Mouse (Mus musculus): Measurements from ENCODE around the gene Mospd3. TPM values are rescaled to one million over a fixed set of nuclear protein-coding genes. Genes with fewer than 3 reads are reported as not detected.

The Mospd3 gene
- polyA plus RNA-seq, 1 experiment from 2014 or later: 16.4 TPM

DNA sequence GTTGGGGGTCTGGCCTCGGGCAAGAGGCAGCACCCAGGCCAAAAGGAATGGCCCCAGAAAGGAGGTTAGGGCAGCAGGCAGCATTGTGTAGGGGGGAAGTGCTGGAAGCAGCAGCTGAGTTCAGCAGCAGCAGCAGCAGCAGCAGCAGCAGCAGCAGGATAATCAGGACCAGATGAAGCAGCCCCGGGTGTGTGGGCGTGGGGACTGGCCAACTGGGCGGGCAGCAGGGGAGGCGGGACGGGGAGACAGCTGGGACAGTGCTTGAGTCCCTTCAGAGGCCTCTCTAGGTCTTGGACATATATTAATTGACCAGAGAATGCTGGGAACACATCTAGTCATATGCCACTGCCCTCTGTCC lies 10.4 kb upstream of the Mospd3 start:
- 3% methylated on average over 6 of the region's 6 CpGs for WGBS
- Histone ChIP-seq H3K9me3 (replicated peaks) (no peaks in the 10 kb centered on the region), H3K27me3 (ENCODE audit: low read depth, poor library complexity, severe bottlenecking) (no peaks in the 10 kb centered on the region), H3K4me3 (peak overlapping the region; percentile 55), H3K27ac (peak overlapping the region; percentile 96), H3K4me1 (peaks cover 69% of the 10 kb centered on the region), H3K36me3 (peaks cover 26% of the 10 kb centered on the region)
- peak; percentile 94 for DNase-seq (ENCODE audit: low spot score)

DNA sequence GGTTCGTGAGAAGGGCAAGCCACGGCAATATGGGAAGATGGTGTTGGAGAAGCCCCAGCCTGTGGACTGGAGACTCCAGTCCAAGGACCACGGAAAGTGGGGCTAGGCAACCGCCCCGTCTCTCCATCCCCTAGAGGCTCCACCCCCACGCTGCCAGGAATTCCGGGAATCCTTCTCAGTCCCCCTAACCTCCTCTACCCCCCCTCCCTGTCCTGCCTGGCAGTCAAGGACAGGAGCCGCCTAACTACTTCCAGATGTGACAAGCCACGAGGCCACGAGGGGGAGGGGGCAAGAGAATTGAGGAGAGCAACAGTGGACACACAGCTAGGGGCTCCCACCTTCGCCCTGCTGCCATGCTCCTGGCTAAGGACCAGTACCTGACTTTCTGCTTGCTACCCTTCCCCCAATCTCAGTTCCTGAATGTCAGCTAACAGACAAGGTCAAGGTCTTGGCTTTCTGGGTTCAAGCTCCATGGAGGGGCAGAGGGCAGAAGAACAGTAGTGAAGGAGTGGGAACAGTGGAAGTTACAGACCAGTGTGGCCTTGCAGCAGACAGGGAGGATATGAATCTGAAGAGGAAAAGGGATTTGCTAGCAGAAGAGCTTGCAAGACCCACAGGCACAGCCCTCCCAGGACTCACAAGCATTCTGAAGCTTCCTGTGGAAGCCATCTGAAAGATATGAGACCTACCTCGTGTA lies 9.8 kb upstream of the Mospd3 start:
- Histone ChIP-seq H3K9me3 (replicated peaks) (no peaks in the 10 kb centered on the region), H3K36me3 (peaks cover 31% of the 10 kb centered on the region), H3K4me1 (peaks cover 69% of the 10 kb centered on the region), H3K27me3 (ENCODE audit: low read depth, poor library complexity, severe bottlenecking) (no peaks in the 10 kb centered on the region), H3K27ac (peak overlapping the region; percentile 96), H3K4me3 (peak overlapping the region; percentile 55)
- WGBS: 2% methylated on average over 12 of the region's 12 CpGs
- DNase-seq (ENCODE audit: low spot score): peak; percentile 96

DNA sequence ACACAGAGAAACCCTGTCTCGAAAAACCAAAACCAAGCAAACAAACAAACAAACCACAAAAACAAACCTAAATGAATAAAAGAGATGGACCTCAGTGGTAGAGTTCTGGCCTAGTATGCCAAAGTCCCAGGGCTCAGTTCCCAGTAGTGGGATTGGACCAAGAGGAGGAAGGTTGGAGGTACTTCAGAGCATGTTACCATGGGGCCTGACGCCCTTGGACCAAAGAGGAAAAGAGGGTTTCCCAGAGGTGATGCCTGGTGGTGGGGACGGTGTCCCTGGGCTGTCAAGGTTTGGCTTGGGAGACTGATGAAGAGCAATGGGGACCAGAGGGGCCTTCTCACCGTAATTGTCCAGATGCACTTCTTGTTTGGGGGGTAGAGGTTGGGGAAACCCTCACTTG lies 9.2 kb upstream of the Mospd3 start:
- H3K4me1 ChIP-seq: peaks cover 69% of the 10 kb centered on the region
- WGBS: 37% methylated on average over 4 of the region's 4 CpGs

DNA sequence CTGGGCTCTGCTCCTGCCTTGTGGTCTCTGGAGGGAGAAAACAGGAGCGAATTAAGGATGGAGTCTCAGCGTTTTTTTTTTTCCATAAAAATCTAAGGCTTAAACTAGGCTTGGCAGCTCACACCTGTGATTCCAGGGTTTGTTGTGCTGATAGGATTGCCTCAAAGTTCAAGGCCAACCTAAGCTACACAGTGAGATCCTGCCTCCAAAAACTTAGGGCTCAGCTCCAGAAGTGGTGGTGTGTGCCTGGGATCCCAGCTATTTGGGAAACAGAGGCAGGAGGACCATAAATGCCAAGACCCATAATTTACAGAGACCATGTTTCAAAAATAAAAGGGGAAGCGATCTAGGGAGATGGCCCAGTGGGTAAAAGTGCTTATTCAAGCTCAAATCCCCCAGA lies 8.4 kb upstream of the Mospd3 start:
- Histone ChIP-seq H3K4me3 (peak overlapping the region; percentile 55), H3K36me3 (peaks cover 45% of the 10 kb centered on the region), H3K9me3 (replicated peaks) (no peaks in the 10 kb centered on the region), H3K27me3 (ENCODE audit: low read depth, poor library complexity, severe bottlenecking) (no peaks in the 10 kb centered on the region), H3K4me1 (peaks cover 69% of the 10 kb centered on the region), H3K27ac (peak overlapping the region; percentile 96)
- 50% methylated on average over 3 of the region's 3 CpGs for WGBS
- no peak for DNase-seq (ENCODE audit: low spot score)

More for the DNA sequence above, 9.2 kb upstream of the Mospd3 start:
- peak overlapping the region; percentile 96 for H3K27ac ChIP-seq
- H3K9me3 ChIP-seq (replicated peaks): no peaks in the 10 kb centered on the region
- no peak for DNase-seq (ENCODE audit: low spot score)
- peaks cover 37% of the 10 kb centered on the region for H3K36me3 ChIP-seq
- H3K4me3 ChIP-seq: peak overlapping the region; percentile 55
- no peaks in the 10 kb centered on the region for H3K27me3 ChIP-seq (ENCODE audit: low read depth, poor library complexity, severe bottlenecking)

DNA sequence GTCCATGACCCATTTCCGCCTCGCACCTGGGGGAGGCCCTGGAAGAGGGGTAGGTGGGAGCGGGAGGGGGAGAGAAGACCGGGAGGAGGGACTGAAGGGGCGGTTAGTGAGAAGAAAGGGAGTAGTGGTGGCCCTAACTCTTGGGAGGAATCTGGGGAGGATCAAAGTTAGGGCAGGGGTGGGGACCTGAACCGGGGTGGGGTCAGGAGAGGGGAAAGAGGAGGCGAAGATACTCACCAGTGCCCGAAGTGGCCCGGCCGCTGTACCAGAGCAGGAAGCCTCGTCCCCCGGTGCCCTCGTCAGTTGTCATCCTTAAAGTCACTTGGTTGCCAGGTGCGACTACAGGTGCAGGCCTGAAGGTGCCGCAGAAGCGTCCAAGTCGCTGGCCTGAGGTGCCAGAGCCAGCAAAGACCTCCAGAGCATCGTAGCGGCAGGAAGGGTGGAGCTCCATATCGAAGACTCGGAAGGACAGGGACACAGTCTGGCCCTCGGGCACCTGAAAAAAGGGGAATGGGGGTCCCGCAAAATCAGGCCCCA lies 7.9 kb upstream of the Mospd3 start:
- Histone ChIP-seq H3K9me3 (replicated peaks) (no peaks in the 10 kb centered on the region), H3K4me1 (peaks cover 65% of the 10 kb centered on the region), H3K36me3 (peaks cover 50% of the 10 kb centered on the region), H3K4me3 (peak overlapping the region; percentile 55), H3K27ac (peak overlapping the region; percentile 96), H3K27me3 (ENCODE audit: low read depth, poor library complexity, severe bottlenecking) (no peaks in the 10 kb centered on the region)
- peak; percentile 43 for DNase-seq (ENCODE audit: low spot score)
- 13% methylated on average over 23 of the region's 23 CpGs for WGBS

DNA sequence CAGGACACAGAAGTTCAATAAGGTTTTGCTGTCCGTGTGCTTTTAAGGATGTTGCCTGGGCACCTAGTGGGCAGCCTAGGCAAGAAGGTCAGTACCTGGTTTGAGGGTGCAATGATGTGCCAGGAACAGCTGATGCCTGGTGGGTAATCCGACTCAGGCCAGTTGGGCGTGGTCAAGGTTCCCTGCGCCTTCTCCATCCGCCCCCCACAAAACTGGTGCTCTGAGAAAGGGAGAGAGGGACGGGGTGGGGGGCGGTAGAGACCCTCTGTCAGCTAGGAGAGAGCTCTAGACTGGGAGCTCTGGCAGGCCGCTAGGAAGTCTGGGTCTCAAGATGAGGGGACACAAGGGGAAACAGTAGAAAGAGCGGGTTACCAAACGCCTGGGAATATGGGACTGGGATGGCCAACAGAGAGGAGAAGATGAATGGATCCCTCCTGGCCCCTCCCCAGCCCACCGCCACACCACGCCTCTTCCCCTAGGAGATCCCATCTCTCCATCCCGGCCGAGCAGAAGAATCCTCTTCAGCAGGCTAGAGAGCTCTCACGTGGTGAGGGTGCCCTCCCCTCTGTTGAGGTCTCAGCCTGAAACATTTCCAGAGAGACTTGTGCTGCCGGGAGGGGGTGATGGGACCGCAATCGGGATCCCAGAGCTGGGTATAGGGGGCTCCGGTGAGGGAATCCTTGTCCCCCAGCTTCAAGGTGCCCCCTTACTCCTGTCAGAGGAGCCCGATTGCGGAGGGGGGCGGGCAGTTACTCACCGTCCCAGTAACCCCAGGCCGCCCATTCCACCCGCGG lies 7.2 kb upstream of the Mospd3 start:
- no peaks in the 10 kb centered on the region for H3K9me3 ChIP-seq (replicated peaks)
- H3K36me3 ChIP-seq: peaks cover 57% of the 10 kb centered on the region
- peak; percentile 38 for DNase-seq (ENCODE audit: low spot score)
- H3K4me1 ChIP-seq: peaks cover 65% of the 10 kb centered on the region
- peak overlapping the region; percentile 55 for H3K4me3 ChIP-seq
- peak overlapping the region; percentile 96 for H3K27ac ChIP-seq
- 14% methylated on average over 26 of the region's 26 CpGs for WGBS
- H3K27me3 ChIP-seq (ENCODE audit: low read depth, poor library complexity, severe bottlenecking): no peaks in the 10 kb centered on the region

DNA sequence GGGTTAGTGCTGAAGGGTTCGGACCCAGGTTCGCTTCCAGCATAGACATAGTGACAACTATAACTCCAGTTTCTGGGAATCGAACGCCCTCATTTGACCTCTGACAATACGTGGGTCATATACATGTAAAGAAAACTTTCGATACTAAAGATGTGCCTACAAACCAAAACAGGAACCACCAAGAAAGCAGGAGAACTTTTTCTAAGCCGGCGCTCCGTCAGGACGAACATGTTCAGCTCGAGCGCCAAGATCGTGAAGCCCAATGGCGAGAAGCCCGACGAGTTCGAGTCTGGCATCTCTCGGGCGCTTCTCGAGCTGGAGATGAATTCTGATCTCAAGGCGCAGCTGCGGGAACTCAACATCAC lies 489 bp upstream of the Mospd3 start:
- Histone ChIP-seq H3K36me3 (peaks cover 48% of the 10 kb centered on the region), H3K4me1 (peaks cover 40% of the 10 kb centered on the region)

DNA sequence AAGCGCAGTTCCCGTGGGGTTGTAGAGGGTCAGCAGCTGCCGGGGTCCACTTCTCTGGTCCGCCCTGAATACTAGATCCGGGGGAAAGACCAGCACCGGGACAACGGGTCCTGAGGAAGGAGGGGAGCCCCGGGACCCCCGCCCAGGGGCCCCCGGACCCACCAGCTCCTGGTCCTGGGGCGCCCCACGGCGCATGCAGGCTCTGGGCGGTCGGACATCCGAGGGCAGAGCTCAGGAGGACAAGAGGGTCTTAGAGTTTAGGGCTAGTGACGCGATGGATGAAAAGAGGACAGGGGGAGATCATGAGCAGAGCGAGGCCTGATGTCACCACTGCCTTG lies 608 bp downstream of the Mospd3 start:
- WGBS: 4% methylated on average over 19 of the region's 19 CpGs
- Histone ChIP-seq H3K4me3 (peak overlapping the region; percentile 80), H3K36me3 (peaks cover 38% of the 10 kb centered on the region), H3K27ac (peak overlapping the region; percentile 97), H3K27me3 (ENCODE audit: low read depth, poor library complexity, severe bottlenecking) (no peaks in the 10 kb centered on the region), H3K9me3 (replicated peaks) (no peaks in the 10 kb centered on the region), H3K4me1 (peaks cover 40% of the 10 kb centered on the region)
- no peak for DNase-seq (ENCODE audit: low spot score)

More for the DNA sequence above, 489 bp upstream of the Mospd3 start:
- Histone ChIP-seq H3K9me3 (replicated peaks) (no peaks in the 10 kb centered on the region), H3K4me3 (peak overlapping the region; percentile 80), H3K27ac (peak overlapping the region; percentile 97), H3K27me3 (ENCODE audit: low read depth, poor library complexity, severe bottlenecking) (no peaks in the 10 kb centered on the region)
- under 1% methylated on average over 22 of the region's 22 CpGs for WGBS
- DNase-seq (ENCODE audit: low spot score): peak; percentile 67

DNA sequence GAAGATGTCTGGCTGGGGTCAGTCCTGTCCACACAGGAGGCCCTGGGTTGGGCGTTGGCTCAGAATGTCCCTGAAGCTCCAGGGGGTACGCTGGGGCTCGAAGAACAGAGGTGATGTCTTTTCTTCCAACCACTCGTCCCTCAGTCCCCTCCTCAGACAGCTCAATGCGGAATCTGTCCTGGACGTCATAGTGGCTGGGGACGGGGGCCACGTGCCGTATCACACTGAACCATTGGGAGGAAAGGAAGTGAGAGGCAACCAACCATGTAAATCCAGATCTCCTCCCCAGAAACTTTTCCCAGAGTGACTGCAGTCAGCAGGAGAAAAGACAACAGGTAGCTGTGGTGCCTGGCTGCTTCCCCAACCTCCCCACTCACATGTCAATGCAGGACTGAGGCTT lies 1.3 kb downstream of the Mospd3 start:
- H3K27ac ChIP-seq: peak overlapping the region; percentile 97

DNA sequence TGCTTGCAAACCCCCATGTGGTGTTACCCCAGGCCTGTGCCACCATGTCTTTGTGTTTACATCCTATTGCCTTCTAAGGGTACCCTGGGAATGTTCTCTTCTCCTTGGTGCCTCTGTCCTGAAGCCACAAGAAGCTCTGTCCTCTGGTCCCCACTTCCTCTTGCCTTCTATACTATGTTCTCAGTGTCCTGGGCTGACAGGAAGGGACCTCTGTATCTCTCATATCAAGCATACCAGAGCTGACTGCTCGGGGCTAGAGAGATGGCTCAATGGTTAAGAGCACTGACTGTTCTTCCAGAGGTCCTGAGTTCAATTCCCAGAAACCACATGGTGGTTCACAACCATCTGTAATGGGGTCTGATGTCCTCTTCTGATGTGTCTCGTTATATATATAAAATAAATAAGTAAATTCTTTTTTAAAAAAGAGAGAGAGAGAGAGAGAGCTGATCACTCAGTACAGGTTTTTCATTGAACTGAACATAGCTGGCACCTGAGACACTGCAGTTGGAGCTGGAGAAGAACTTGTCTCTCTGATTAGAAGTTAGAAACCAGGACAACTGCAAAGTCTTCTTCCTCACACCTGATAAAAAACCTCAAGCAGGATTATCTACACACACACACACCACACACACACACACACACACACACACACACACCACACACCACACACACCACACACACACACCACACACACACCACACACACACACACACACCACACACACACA lies 2.6 kb downstream of the Mospd3 start:
- WGBS: 90% methylated on average over 2 of the region's 2 CpGs
- H3K36me3 ChIP-seq: peaks cover 18% of the 10 kb centered on the region; the same call in 1 of the 2 replicates
- no peaks in the 10 kb centered on the region for H3K9me3 ChIP-seq (replicated peaks)
- H3K27ac ChIP-seq: no peak overlapping the region
- no peaks in the 10 kb centered on the region for H3K27me3 ChIP-seq (ENCODE audit: low read depth, poor library complexity, severe bottlenecking)
- H3K4me3 ChIP-seq: no peak overlapping the region
- DNase-seq (ENCODE audit: low spot score): no peak
- peaks cover 34% of the 10 kb centered on the region for H3K4me1 ChIP-seq

More for the DNA sequence above, 1.3 kb downstream of the Mospd3 start:
- no peaks in the 10 kb centered on the region for H3K27me3 ChIP-seq (ENCODE audit: low read depth, poor library complexity, severe bottlenecking)
- DNase-seq (ENCODE audit: low spot score): no peak
- no peaks in the 10 kb centered on the region for H3K9me3 ChIP-seq (replicated peaks)
- H3K4me1 ChIP-seq: peaks cover 40% of the 10 kb centered on the region
- peak overlapping the region; percentile 80 for H3K4me3 ChIP-seq
- 81% methylated on average over 9 of the region's 9 CpGs for WGBS
- H3K36me3 ChIP-seq: peaks cover 31% of the 10 kb centered on the region

DNA sequence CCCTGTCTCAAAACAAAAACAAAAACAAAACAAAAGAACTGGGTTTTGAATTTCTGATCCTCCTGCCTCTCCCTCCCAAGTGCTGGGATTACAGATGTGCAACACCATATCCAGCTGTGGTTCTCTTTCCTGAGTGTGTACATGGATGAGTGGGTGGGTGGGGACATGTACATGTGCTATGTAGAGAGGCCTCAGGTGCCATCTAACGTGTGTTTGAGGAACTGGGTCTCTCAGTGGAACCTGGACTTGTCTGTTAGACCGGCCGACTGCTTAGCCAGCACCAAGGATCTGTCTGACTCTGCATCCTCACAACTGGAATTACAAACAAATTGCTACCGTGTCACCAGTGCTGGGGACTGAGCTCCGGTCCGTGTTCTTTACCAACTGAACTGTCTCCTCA lies 3.2 kb downstream of the Mospd3 start:
- H3K27me3 ChIP-seq (ENCODE audit: low read depth, poor library complexity, severe bottlenecking): no peaks in the 10 kb centered on the region
- no peak for DNase-seq (ENCODE audit: low spot score)
- 97% methylated on average over 6 of the region's 6 CpGs for WGBS
- peaks cover 28% of the 10 kb centered on the region for H3K4me1 ChIP-seq
- H3K36me3 ChIP-seq: peaks cover 15% of the 10 kb centered on the region; the same call in 1 of the 2 replicates
- H3K27ac ChIP-seq: no peak overlapping the region
- H3K9me3 ChIP-seq (replicated peaks): no peaks in the 10 kb centered on the region
- H3K4me3 ChIP-seq: no peak overlapping the region

DNA sequence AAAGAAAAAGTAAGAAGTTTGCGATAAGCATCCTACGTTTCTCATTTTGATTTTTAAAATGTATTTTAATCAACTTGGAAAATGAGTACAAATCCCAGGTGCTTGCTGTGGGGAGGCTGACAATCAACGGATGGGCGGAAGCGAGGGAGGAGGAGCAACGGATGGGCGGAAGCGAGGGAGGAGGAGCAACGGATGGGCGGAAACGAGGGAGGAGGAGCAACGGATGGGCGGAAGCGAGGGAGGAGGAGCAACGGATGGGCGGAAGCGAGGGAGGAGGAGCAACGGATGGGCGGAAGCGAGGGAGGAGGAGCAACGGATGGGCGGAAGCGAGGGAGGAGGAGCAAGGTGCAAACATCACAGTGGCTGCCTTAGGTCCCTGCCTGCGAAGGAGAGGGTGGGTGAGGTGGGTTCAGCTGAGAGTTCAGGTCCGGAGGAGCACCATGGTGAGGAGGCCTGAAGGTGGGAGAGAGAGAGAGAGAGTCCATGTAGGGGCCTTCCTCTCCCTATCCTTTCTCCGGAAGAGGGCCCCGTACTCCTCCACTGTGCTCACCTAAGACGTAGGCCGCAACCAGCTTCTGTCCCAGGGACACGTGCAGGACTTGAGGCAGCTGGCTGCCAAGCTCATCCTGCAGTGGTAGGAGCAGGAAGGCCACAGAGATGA lies 4.1 kb downstream of the Mospd3 start:
- Histone ChIP-seq H3K27ac (peak overlapping the region; percentile 53), H3K4me1 (peaks cover 22% of the 10 kb centered on the region), H3K36me3 (peaks cover 15% of the 10 kb centered on the region; the same call in 1 of the 2 replicates), H3K27me3 (ENCODE audit: low read depth, poor library complexity, severe bottlenecking) (no peaks in the 10 kb centered on the region), H3K4me3 (peak overlapping the region; percentile 39), H3K9me3 (replicated peaks) (no peaks in the 10 kb centered on the region)
- WGBS: 33% methylated on average over 30 of the region's 30 CpGs
- no peak for DNase-seq (ENCODE audit: low spot score)
